Mouse (Mus musculus) liver, embryonic 14.5 days (tissue): ENCODE results near the gene Sugct. TPM values are rescaled to one million over a fixed set of nuclear protein-coding genes. Genes with fewer than 3 reads are reported as not detected.

Experiments used
- ATAC-seq: fragments of 200-750 bp; cut with Nextera tagmentation; 2 replicates; pipeline ENCODE4 v1.8.0; 2017; ENCODE audit warnings: moderate number of reproducible peaks, mild to moderate bottlenecking, moderate library complexity; ENCODE audit not compliant: insufficient read depth
- DNase-seq, 3 experiments: peaks; one replicate each; pipeline ENCODE4 v3.0.0-alpha.2; 2012 to 2013; ENCODE audit warnings: low read depth in 3 of 3, low spot score in 3 of 3
- H3K27ac ChIP-seq: fragments of 300-500 bp; sonication (generic); 2 replicates; pipeline ENCODE4 v1.5.1; 2014; ENCODE audit warnings: moderate library complexity, mild to moderate bottlenecking, control low read depth, inconsistent platforms
- H3K27me3 ChIP-seq: fragments of 300-500 bp; sonication (generic); 2 replicates; pipeline ENCODE4 v1.6.1; 2014; ENCODE audit warnings: mild to moderate bottlenecking, low read length, moderate library complexity; ENCODE audit not compliant: control insufficient read depth, insufficient read depth
- H3K36me3 ChIP-seq: fragments of 300-500 bp; sonication (generic); replicated peaks from 2 replicates; pipeline ENCODE4 v1.6.1; 2014; ENCODE audit warnings: low read depth; ENCODE audit not compliant: control insufficient read depth, insufficient read depth
- H3K4me1 ChIP-seq, 2 experiments: fragments of 200-500 bp in 1 of 2; fragments of 300-500 bp in 1 of 2; sonication (generic) in 1 of 2; replicated peaks; 2 replicates each; pipeline ENCODE4 v1.6.1; 2012 to 2014; ENCODE audit warnings: antibody characterized with exemption in 1 of 2, inconsistent platforms in 1 of 2, low read length in 1 of 2; ENCODE audit not compliant: control insufficient read depth in 2 of 2, insufficient read depth in 2 of 2
- H3K4me2 ChIP-seq: fragments of 300-500 bp; sonication (generic); 2 replicates; pipeline ENCODE4 v1.6.1; 2014; ENCODE audit warnings: low read depth, mild to moderate bottlenecking, control low read depth, moderate library complexity
- H3K4me3 ChIP-seq, 2 experiments: fragments of 200-500 bp in 1 of 2; fragments of 300-500 bp in 1 of 2; sonication (generic) in 1 of 2; 2 replicates each; pipeline ENCODE4 v1.5.1; 2012 to 2014; ENCODE audit warnings: low read depth in 2 of 2, low read length in 2 of 2, mild to moderate bottlenecking in 2 of 2, control low read depth in 1 of 2, inconsistent platforms in 1 of 2, moderate library complexity in 1 of 2; ENCODE audit not compliant: insufficient read depth in 1 of 2
- H3K9ac ChIP-seq: fragments of 300-500 bp; sonication (generic); replicated peaks from 2 replicates; pipeline ENCODE4 v1.6.1; 2014; ENCODE audit warnings: mild to moderate bottlenecking, control low read depth, moderate library complexity
- H3K9me3 ChIP-seq: fragments of 300-500 bp; sonication (generic); 2 replicates; pipeline ENCODE4 v1.6.1; 2016; ENCODE audit warnings: low read length, mixed read lengths; ENCODE audit not compliant: control insufficient read depth
- CTCF ChIP-seq: IDR thresholded peaks from 2 replicates; pipeline ENCODE4 v1.5.1; 2016; ENCODE audit warnings: antibody characterized with exemption, low read depth, control low read depth
- EP300 ChIP-seq: IDR thresholded peaks from 2 replicates; pipeline ENCODE4 v1.6.1; 2016; ENCODE audit warnings: antibody characterized with exemption, low read depth
- WGBS: fragments of 180-500 bp; shearing (Covaris S2); extraction: QIAGEN DNeasy Blood & Tissue Kit; methylation state at CpG from one replicate; pipeline ENCODE4 v1.1.7; 2014; ENCODE audit not compliant: insufficient replicate concordance; 5-methylcytosine and 5-hydroxymethylcytosine counted together
- polyA plus RNA-seq, 2 experiments: library from polyadenylated mRNA; depleted of rRNA in 1 of 2; stranded (reverse) in 1 of 2; unstranded in 1 of 2; fragments of >200 nt; fragmentation: Nextera tagmentation in 1 of 2; extraction: Ambion mirVana in 1 of 2; gene quantifications; 2 replicates each; pipeline versions ENCODE4 v1.2.1 to v1.2.3; 2012 to 2014

Gene Sugct
- polyA plus RNA-seq, 2 experiments, result 1.4 to 2.9 TPM

DNA sequence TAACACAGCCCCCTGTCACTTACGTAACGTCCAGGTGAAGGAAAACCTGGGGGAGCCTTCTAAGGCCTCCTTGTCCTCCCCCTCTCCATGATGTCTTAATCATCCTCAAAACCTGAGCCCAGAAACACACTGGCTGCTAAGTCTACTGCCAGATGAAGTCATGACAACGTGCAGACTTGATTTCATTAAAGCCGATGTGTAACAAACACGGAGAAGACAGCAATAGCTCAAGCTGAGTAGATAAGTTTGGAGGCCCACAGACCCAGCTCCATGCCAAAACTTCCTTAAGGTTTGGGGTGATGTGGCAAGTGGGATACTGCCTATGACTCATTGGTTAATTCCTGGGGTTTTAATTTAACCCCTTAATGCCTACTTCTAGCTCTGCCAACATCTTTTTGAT is 726.4 kb downstream of the Sugct start:
- Histone ChIP-seq H3K27ac (no peak overlapping the region), H3K4me3 (no peak overlapping the region), H3K27me3 (no peaks in the 10 kb centered on the region), H3K9ac (no peak overlapping the region), H3K4me2 (no peak overlapping the region), H3K36me3 (no peaks in the 10 kb centered on the region), H3K4me1 (no peaks in the 10 kb centered on the region), H3K9me3 (no peaks in the 10 kb centered on the region)
- ATAC-seq (no peak), DNase-seq (no peak)
- WGBS, result 75% methylated on average over 5 of the region's 5 CpGs
- TF ChIP-seq CTCF, result no peak
- TF ChIP-seq EP300, result no peak

DNA sequence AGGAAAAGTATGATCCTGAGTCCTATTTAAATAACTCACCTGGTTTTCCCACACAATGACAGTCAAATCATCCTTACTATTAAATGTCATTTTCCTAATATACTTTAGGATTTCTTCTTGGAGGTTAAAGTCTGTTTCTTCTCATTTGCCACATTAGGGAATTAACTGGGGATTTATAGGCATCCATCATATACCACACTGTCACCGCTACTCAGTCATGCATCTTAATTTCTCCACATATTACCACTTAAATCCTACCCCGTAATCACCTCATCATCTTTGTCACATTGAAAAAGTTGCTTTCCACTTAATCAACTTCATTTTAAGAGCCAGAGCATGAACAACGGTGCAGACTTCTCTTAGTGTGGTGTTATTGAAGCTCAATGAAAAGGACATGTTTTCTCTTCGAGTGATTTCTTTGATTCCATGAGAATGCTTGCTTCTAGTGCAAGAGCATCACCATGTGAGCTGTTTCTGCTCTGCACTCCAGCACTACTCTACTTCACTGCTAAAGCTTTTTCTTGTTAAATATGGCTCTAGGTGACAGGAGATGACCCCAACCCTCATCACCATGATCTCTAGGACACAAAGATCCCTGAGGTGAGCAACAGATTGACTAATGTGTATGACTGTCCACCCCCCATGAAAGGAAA is 730.4 kb downstream of the Sugct start:
- TF ChIP-seq EP300 (no peak), CTCF (no peak)
- Histone ChIP-seq H3K9ac (no peak overlapping the region), H3K27ac (no peak overlapping the region), H3K4me1 (no peaks in the 10 kb centered on the region), H3K4me3 (no peak overlapping the region), H3K27me3 (no peaks in the 10 kb centered on the region), H3K9me3 (no peaks in the 10 kb centered on the region), H3K36me3 (no peaks in the 10 kb centered on the region), H3K4me2 (no peak overlapping the region)
- DNase-seq (no peak), ATAC-seq (no peak)
- WGBS, result 61% methylated on average over 4 of the region's 4 CpGs

DNA sequence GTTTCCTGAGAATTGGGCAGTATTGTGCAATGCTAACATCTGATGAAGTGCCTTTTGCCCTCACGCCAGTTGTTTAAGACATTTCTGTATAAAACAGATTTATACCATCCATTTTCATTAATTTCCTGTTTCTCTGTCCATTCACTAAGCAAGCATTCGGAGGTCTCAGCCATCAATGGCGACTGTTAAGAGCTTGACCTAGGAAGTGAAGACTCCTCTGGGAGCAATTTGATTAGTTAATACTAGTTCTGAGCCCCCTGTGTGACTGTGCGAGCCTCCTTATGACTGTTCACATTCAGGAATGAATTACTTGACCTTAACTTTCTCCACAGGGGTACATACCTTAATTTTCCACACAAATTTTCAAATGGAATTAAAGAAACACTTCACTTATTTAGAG is 743.3 kb downstream of the Sugct start:
- Histone ChIP-seq H3K4me3 (no peak overlapping the region), H3K27me3 (no peaks in the 10 kb centered on the region), H3K4me2 (no peak overlapping the region), H3K9me3 (no peaks in the 10 kb centered on the region), H3K4me1 (no peaks in the 10 kb centered on the region), H3K27ac (no peak overlapping the region), H3K9ac (no peak overlapping the region), H3K36me3 (no peaks in the 10 kb centered on the region)
- 59% methylated on average over 4 of the region's 4 CpGs for WGBS
- ATAC-seq, result no peak
- TF ChIP-seq CTCF (no peak), EP300 (no peak)
- no peak for DNase-seq

DNA sequence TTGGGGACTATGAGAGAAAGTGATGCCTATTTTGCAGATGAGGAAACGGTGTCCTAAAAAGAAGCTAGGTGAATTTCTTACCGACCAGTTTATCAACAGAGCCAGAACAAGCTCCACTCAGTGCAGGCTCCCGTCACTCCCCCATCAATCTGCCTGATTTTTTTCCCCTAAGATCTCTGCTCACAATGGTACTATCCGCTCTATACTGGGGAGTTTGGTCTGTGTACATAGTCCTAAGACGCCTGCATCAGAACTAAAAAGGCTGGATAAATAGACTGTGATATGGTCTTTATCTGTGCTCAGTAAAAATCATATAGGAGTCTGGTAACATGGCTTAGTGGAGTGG is 755.9 kb downstream of the Sugct start:
- H3K4me1 ChIP-seq, result no peaks in the 10 kb centered on the region
- H3K4me2 ChIP-seq, result no peak overlapping the region
- DNase-seq, result no peak
- ATAC-seq, result no peak
- TF ChIP-seq CTCF, result no peak
- no peak for TF ChIP-seq EP300
- no peaks in the 10 kb centered on the region for H3K27me3 ChIP-seq
- 71% methylated on average over 5 of the region's 5 CpGs for WGBS
- no peak overlapping the region for H3K4me3 ChIP-seq
- no peaks in the 10 kb centered on the region for H3K36me3 ChIP-seq
- H3K27ac ChIP-seq, result no peak overlapping the region
- no peak overlapping the region for H3K9ac ChIP-seq
- no peaks in the 10 kb centered on the region for H3K9me3 ChIP-seq

DNA sequence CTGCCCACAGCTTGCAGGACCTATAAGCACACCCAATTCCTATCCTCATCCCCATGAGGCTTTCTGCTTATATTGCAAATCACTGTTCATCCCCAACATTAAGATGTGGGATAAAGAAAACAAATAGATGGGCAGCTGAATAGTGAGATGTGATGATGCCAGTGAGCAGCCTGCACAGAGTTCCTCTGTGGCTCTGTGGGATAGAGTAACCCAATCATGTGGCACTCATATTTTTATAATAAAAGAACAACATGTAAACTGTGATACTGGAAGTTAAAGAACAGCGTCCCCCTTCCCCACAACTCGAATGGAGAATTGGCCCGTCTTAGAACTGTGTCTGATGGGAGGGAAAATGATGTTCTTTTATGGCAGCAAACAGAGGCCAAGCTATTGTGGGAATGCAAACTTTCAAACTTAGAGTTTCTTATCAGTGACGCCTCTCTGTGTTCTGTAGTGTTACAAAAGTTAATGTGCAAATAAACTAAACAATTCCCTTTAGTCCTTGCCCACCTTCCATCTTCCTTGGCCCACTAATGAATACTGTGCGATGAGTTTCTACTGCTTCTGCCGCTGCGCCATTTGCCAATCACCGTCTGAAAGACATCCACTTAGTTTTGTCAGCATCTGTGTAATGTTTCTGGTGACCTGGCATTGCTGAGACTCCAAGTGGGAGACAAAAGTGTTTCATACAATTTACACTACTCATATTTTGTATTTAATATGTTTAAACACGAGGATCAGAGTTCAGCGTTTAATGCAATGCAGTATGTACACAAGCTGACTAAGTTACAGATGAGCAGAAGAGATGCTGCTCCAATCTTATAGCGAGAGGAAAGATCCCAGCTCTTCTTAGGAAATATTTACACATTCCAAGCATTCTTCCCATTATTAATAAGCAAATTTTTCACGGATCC is 756.5 kb downstream of the Sugct start:
- no peaks in the 10 kb centered on the region for H3K9me3 ChIP-seq
- TF ChIP-seq CTCF (no peak), EP300 (no peak)
- ATAC-seq, result no peak
- 67% methylated on average over 12 of the region's 12 CpGs for WGBS
- H3K9ac ChIP-seq, result no peak overlapping the region
- H3K36me3 ChIP-seq, result no peaks in the 10 kb centered on the region
- no peaks in the 10 kb centered on the region for H3K27me3 ChIP-seq
- DNase-seq, result no peak
- H3K27ac ChIP-seq, result no peak overlapping the region
- no peak overlapping the region for H3K4me3 ChIP-seq
- no peak overlapping the region for H3K4me2 ChIP-seq
- H3K4me1 ChIP-seq, result no peaks in the 10 kb centered on the region
